In the genomic region with DNA sequence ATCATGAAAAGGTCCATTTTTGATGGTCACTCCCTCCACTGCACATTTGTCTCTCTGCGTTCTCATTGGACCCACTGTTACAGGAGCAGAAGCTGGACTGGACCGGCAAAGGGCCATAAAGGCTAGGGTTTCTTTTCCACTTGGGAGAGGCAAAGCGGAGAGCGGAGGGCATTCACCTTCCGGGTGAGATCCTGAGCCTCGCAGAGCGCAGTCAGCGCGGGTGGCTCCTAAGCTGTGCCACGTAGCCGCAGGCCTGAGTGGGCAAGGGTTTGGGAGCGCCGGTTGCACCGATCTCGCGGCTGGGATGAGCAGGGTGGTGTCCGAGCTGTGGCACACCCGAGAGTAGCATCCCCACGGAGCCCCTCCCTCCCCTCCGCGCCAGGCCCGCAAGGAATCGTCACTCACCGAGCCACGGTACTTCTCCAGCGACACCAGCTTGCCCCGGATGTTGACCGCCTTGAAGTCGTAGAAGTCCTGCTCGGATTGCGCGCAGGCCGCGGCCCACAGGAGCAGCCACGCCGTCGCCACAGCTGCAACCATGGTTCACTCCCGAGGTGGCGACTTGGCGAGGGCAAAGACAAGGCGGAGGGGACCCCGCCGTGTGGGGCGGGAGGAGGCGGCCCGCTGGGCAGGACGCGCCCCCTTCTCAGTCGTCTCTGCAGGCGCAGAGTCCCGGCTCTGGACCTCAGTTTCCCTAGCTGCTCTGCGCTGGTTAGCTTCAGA, we compare ENCODE assay signal across 8 mouse cellular contexts. TPM values are rescaled to one million over a fixed set of nuclear protein-coding genes. Genes with fewer than 3 reads are reported as not detected.
DNase-seq lines count a peak whose midpoint lies in the region; ATAC-seq lines count a peak whose summit lies in the region.

No protein-coding gene starts in this region.

- WGBS in heart, embryonic 12.5 days = 2% methylated on average over 52 of the region's 52 CpGs
- under 1% methylated on average over 51 of the region's 52 CpGs for WGBS in kidney, embryonic 16.5 days
- 4% methylated on average over 52 of the region's 52 CpGs for WGBS in liver, embryonic 12.5 days (ENCODE audit: insufficient replicate concordance)
- 6% methylated on average over 52 of the region's 52 CpGs for WGBS in stomach, embryonic 16.5 days

- DNase-seq in fibroblast of lung, adult 2 months (ENCODE audit: low read depth) = peak; percentile 61
- peak; percentile 72 for DNase-seq in neural tube, embryonic 10.5 days (ENCODE audit: extremely low spot score, low spot score)

- H3K4me2 ChIP-seq in heart, embryonic 12.5 days = peak overlapping the region; percentile 84
- H3K4me2 ChIP-seq in kidney, embryonic 16.5 days (replicated peaks; ENCODE audit: low read depth, low read length) = peak overlapping the region; percentile 71
- peak overlapping the region; percentile 67 for H3K4me2 ChIP-seq in liver, embryonic 12.5 days
- peak overlapping the region; percentile 76 for H3K4me2 ChIP-seq in stomach, embryonic 16.5 days (ENCODE audit: low read depth, low read length)

- no peaks in the 10 kb centered on the region for H3K4me1 ChIP-seq in erythroblast, embryonic 14.5 days (ENCODE audit: control insufficient read depth)
- peaks cover 18% of the 10 kb centered on the region for H3K4me1 ChIP-seq in heart, embryonic 12.5 days (replicated peaks)
- peaks cover 15% of the 10 kb centered on the region; the same call in 1 of the 2 replicates for H3K4me1 ChIP-seq in kidney, embryonic 16.5 days (ENCODE audit: insufficient read depth, low read length)
- H3K4me1 ChIP-seq in liver, embryonic 12.5 days = peaks cover 17% of the 10 kb centered on the region; the same call in 1 of the 2 replicates
- H3K4me1 ChIP-seq in stomach, embryonic 16.5 days (ENCODE audit: control insufficient read depth, insufficient read depth, low read length) = peaks cover 9% of the 10 kb centered on the region

- 0 out of 2 replicates have a peak, but pooled peaks cover 2% of the 10 kb centered on the region for H3K9me3 ChIP-seq in erythroblast, embryonic 14.5 days (ENCODE audit: control insufficient read depth, low read length)
- 0 out of 2 replicates have a peak, but pooled peaks cover 4% of the 10 kb centered on the region for H3K9me3 ChIP-seq in heart, embryonic 12.5 days (replicated peaks)
- 0 out of 2 replicates have a peak, but pooled peaks cover 3% of the 10 kb centered on the region for H3K9me3 ChIP-seq in kidney, embryonic 16.5 days (ENCODE audit: low read length)
- no peaks in the 10 kb centered on the region for H3K9me3 ChIP-seq in liver, embryonic 12.5 days (replicated peaks)
- no peaks in the 10 kb centered on the region for H3K9me3 ChIP-seq in stomach, embryonic 16.5 days (replicated peaks; ENCODE audit: control insufficient read depth, low read length)

- peaks cover 31% of the 10 kb centered on the region for H3K27me3 ChIP-seq in erythroblast, embryonic 14.5 days (ENCODE audit: control insufficient read depth)
- H3K27me3 ChIP-seq in heart, embryonic 12.5 days (replicated peaks) = no peaks in the 10 kb centered on the region
- no peaks in the 10 kb centered on the region for H3K27me3 ChIP-seq in kidney, embryonic 16.5 days (ENCODE audit: insufficient read depth, low read length)
- H3K27me3 ChIP-seq in liver, embryonic 12.5 days (replicated peaks) = peaks cover 54% of the 10 kb centered on the region
- H3K27me3 ChIP-seq in stomach, embryonic 16.5 days (ENCODE audit: control insufficient read depth, insufficient read depth, low read length) = no peaks in the 10 kb centered on the region

- no peaks in the 10 kb centered on the region for H3K36me3 ChIP-seq in erythroblast, embryonic 14.5 days (ENCODE audit: control insufficient read depth)
- peaks cover 13% of the 10 kb centered on the region; the same call in 1 of the 2 replicates for H3K36me3 ChIP-seq in heart, embryonic 12.5 days
- no peaks in the 10 kb centered on the region for H3K36me3 ChIP-seq in kidney, embryonic 16.5 days (ENCODE audit: insufficient read depth, low read length)
- no peaks in the 10 kb centered on the region for H3K36me3 ChIP-seq in liver, embryonic 12.5 days
- no peaks in the 10 kb centered on the region for H3K36me3 ChIP-seq in stomach, embryonic 16.5 days (ENCODE audit: control insufficient read depth, insufficient read depth, low read length)

- no peak for ATAC-seq in erythroblast, adult 5-6 weeks (replicated peaks; ENCODE audit: low FRiP score, poor library complexity, severe bottlenecking)
- peak; percentile 67 for ATAC-seq in heart, embryonic 12.5 days (ENCODE audit: insufficient number of reproducible peaks, low FRiP score)
- peak; percentile 62 for ATAC-seq in kidney, embryonic 16.5 days (ENCODE audit: low FRiP score, low TSS enrichment)
- 0 out of 2 replicates have a peak, but pooled peaks have one; percentile 10 for ATAC-seq in liver, embryonic 12.5 days
- ATAC-seq in stomach, embryonic 16.5 days (ENCODE audit: insufficient read depth, low FRiP score) = peak; percentile 74

- peak overlapping the region; percentile 20 for H3K4me3 ChIP-seq in erythroblast, embryonic 14.5 days (replicated peaks)
- H3K4me3 ChIP-seq in heart, embryonic 12.5 days = peak overlapping the region; percentile 52
- peak overlapping the region; percentile 53 for H3K4me3 ChIP-seq in kidney, embryonic 16.5 days (ENCODE audit: low read length)
- H3K4me3 ChIP-seq in liver, embryonic 12.5 days = peak overlapping the region; percentile 50
- peak overlapping the region; percentile 56 for H3K4me3 ChIP-seq in stomach, embryonic 16.5 days (replicated peaks; ENCODE audit: low read length)

- H3K27ac ChIP-seq in heart, embryonic 12.5 days (ENCODE audit: poor library complexity, severe bottlenecking) = peak overlapping the region; percentile 77
- H3K27ac ChIP-seq in kidney, embryonic 16.5 days (ENCODE audit: low read length) = peak overlapping the region; percentile 66
- peak overlapping the region; percentile 45; the same call in 1 of the 2 replicates for H3K27ac ChIP-seq in liver, embryonic 12.5 days
- H3K27ac ChIP-seq in stomach, embryonic 16.5 days (ENCODE audit: low read length) = peak overlapping the region; percentile 81

- H3K9ac ChIP-seq in heart, embryonic 12.5 days = peak overlapping the region; percentile 86
- peak overlapping the region; percentile 83 for H3K9ac ChIP-seq in kidney, embryonic 16.5 days (replicated peaks; ENCODE audit: low read length)
- peak overlapping the region; percentile 39; the same call in 1 of the 2 replicates for H3K9ac ChIP-seq in liver, embryonic 12.5 days
- H3K9ac ChIP-seq in stomach, embryonic 16.5 days (ENCODE audit: low read length) = peak overlapping the region; percentile 87

RNA-seq across cellular contexts. Expression of a gene that starts 0.5 kb away (rescaled TPM):
- not detected in 2 replicates for polyA plus RNA-seq in erythroblast, embryonic 14.5 days (2012)
- not detected in 2 replicates for total RNA-seq in erythroblast, adult 5-6 weeks (2015; ENCODE audit: low replicate concordance)
- total RNA-seq in erythroblast, adult 5-6 weeks (2017; ENCODE audit: low replicate concordance) = not detected in 2 replicates
- 66.1 and 67.6 TPM in 2 replicates for polyA plus RNA-seq in heart, embryonic 12.5 days (2016; fragmentation: Nextera tagmentation; extraction: Ambion mirVana)
- polyA plus RNA-seq in kidney, embryonic 16.5 days (2015; fragmentation: Nextera tagmentation; extraction: Ambion mirVana) = 65.2 and 65.4 TPM in 2 replicates
- 12.3 and 13.6 TPM in 2 replicates for polyA plus RNA-seq in liver, embryonic 12.5 days (2016; fragmentation: Nextera tagmentation; extraction: Ambion mirVana)
- 63.3 and 66.6 TPM in 2 replicates for polyA plus RNA-seq in stomach, embryonic 16.5 days (2015; fragmentation: Nextera tagmentation; extraction: Ambion mirVana)

RNA-seq across cellular contexts. Expression of a gene that starts 23.1 kb away (rescaled TPM):
- not detected in 2 replicates for polyA plus RNA-seq in erythroblast, embryonic 14.5 days (2012)
- total RNA-seq in erythroblast, adult 5-6 weeks (2015; ENCODE audit: low replicate concordance) = not detected in 2 replicates
- not detected in 2 replicates for total RNA-seq in erythroblast, adult 5-6 weeks (2017; ENCODE audit: low replicate concordance)
- 1.1 and 1.4 TPM in 2 replicates for polyA plus RNA-seq in heart, embryonic 12.5 days (2016; fragmentation: Nextera tagmentation; extraction: Ambion mirVana)
- polyA plus RNA-seq in kidney, embryonic 16.5 days (2015; fragmentation: Nextera tagmentation; extraction: Ambion mirVana) = 0.29 and 1.1 TPM in 2 replicates
- polyA plus RNA-seq in liver, embryonic 12.5 days (2016; fragmentation: Nextera tagmentation; extraction: Ambion mirVana) = 0.32 TPM in 1 of 2 replicates, not detected in the other
- 1.2 and 1.4 TPM in 2 replicates for polyA plus RNA-seq in stomach, embryonic 16.5 days (2015; fragmentation: Nextera tagmentation; extraction: Ambion mirVana)

RNA-seq across cellular contexts. Expression of a gene that starts 52.9 kb away (rescaled TPM):
- 1.1 and 1.2 TPM in 2 replicates for polyA plus RNA-seq in erythroblast, embryonic 14.5 days (2012)
- total RNA-seq in erythroblast, adult 5-6 weeks (2015; ENCODE audit: low replicate concordance) = 11.1 and 13.1 TPM in 2 replicates
- 8.4 and 18.3 TPM in 2 replicates for total RNA-seq in erythroblast, adult 5-6 weeks (2017; ENCODE audit: low replicate concordance)
- 54.4 and 61.2 TPM in 2 replicates for polyA plus RNA-seq in heart, embryonic 12.5 days (2016; fragmentation: Nextera tagmentation; extraction: Ambion mirVana)
- 55.1 and 72.0 TPM in 2 replicates for polyA plus RNA-seq in kidney, embryonic 16.5 days (2015; fragmentation: Nextera tagmentation; extraction: Ambion mirVana)
- 25.2 and 29.0 TPM in 2 replicates for polyA plus RNA-seq in liver, embryonic 12.5 days (2016; fragmentation: Nextera tagmentation; extraction: Ambion mirVana)
- 46.2 and 49.3 TPM in 2 replicates for polyA plus RNA-seq in stomach, embryonic 16.5 days (2015; fragmentation: Nextera tagmentation; extraction: Ambion mirVana)

Comparison
In these comparisons a context has a peak if more than half of its experiments do, and no peak if none do; other contexts are left out.
1. RNA of a gene that starts 0.5 kb away (polyA plus RNA-seq): 63.3 to 66.6 TPM in stomach, embryonic 16.5 days, 66.1 to 67.6 TPM in heart, embryonic 12.5 days, 65.2 to 65.4 TPM in kidney, embryonic 16.5 days and 12.3 to 13.6 TPM in liver, embryonic 12.5 days; not detected in erythroblast, embryonic 14.5 days; every median in the first group is over 10 times any median in the second.
2. RNA of a gene that starts 52.9 kb away (polyA plus RNA-seq): 55.1 to 72.0 TPM in kidney, embryonic 16.5 days, 54.4 to 61.2 TPM in heart, embryonic 12.5 days, 46.2 to 49.3 TPM in stomach, embryonic 16.5 days and 25.2 to 29.0 TPM in liver, embryonic 12.5 days; 1.1 to 1.2 TPM in erythroblast, embryonic 14.5 days; every median in the first group is over 10 times any median in the second.
3. Peak in every context shown above with its lines, with median percentiles within 50 percentile points of each other: H3K4me3 ChIP-seq, H3K27ac ChIP-seq, H3K4me2 ChIP-seq and H3K9ac ChIP-seq.